Mouse (Mus musculus) common myeloid progenitor, adult 5-6 weeks (primary cell): Measurements from ENCODE around the gene Aldh18a1. TPM values are rescaled to one million over a fixed set of nuclear protein-coding genes. Genes with fewer than 3 reads are reported as not detected.

Experiments
- ATAC-seq: replicated peaks from 2 replicates; pipeline ENCODE4 v1.8.0; 2016; ENCODE audit warnings: low read depth, mild to moderate bottlenecking, moderate TSS enrichment, inconsistent platforms; ENCODE audit not compliant: poor library complexity, severe bottlenecking
- total RNA-seq: library from RNA; stranded (forward); fragments of 200-1000, 187-1606 nt; gene quantifications from 2 replicates; pipeline ENCODE4 v1.2.3, GENCODE M21; 2017

The Aldh18a1 gene
- total RNA-seq, 1 experiment from 2014 or later, result 58.7 TPM

- ATAC-seq, result no peak
Measured at GRCm38 (mm10) chr19:40542776-40543175, 45.5 kb downstream of the Aldh18a1 start.

- no peak for ATAC-seq
Measured at GRCm38 (mm10) chr19:40536526-40536925, 51.7 kb downstream of the Aldh18a1 start.

DNA sequence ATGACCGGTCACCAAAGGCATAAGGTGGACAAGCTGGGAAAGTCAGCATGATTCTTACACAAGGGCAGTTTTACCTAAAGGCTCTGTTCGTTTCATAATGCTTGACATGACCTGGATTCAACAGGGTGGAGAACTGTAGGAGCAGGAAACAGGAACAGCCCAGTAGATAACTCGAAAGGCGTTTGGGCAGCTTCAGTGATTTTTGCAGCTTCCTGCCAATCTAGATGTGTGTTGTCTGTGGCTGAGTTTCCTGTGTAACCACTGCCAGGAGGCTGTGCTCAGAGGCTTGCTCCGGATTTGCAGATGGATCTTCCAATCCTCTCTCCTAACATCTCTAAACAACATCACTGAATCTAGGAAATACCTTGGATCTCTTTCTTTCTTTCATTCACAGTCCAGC, 55.7 kb downstream of the Aldh18a1 start:
- 0 out of 2 replicates have a peak, but pooled peaks have one; percentile 15 for ATAC-seq

DNA sequence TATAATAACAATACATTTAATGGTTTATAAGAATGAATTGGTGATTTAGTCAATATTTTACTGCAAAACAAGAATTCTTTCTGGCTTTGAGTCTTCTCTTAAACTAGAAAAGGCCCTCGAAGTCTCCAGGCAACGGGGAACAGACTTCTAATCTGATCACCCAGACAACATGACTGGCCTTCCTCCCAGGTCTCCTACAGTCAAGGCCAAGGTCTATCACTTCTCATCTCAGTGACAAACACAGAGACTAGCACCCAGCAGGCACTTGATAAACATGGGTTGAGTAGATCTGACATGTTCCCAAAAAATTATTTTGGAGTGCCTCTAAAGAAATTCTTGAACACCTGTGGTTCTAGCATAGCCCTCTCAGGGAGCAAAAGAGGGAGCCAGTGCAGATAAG, 57.9 kb downstream of the Aldh18a1 start:
- ATAC-seq, result no peak

GRCm38 (mm10) chr19:40528254-40528653, 60.0 kb downstream of the Aldh18a1 start:
- no peak for ATAC-seq

DNA sequence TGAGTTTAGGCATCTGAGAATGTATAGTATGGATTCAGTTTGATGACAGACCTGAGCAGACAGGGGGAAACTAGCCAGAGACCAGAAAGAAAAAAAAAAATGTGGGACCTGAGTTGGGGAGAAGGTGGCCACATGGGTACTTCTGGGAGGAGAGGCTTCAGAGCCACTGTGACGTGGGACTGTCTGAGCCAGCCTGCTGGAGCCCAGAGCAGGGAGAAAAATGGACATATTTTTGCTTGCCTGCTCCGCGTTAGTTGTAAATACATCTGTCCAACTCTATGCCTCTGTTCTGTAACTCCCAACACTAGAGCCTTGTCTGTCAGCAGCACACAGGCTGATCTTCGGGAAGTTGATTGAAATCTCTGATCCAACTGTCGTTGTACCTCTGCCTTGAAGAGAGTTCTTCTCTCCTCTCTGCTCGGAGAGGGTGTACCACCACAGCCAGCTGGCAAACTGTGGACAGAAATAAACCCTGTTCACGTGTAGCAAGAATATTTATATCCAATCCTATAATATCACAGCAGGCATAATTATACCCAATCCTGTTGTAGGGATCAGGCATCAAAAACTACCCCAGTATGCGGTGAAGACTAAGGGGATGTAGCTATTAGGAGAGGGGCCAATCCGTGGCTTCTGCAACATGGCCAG, 61.8 kb downstream of the Aldh18a1 start:
- ATAC-seq, result no peak

DNA sequence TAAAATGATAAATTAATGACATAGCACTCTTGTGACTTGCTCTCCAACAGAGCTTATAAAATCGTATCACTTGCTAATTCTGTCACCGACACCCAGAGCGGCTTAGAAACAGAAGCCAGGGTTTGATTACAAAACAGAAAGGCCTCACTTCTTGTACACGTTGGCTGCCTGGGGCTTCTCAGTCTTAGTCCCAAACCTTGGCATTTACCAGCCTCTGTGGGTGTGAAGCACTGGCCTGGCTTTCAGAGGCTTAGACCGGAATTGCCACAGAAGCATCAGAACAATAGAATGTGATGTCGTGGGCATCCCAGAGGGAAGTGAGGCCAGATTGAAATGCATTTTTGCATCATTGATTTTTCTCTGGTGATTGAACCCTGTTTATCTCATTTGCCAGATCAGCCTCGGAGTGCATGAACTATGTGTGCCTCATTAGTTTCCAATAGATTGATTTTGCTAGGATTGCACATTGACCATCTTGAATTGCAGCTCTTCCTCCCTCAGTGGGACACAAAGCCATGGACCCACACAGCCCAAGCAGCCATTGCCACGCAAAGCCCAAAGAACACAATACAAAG, 64.7 kb downstream of the Aldh18a1 start:
- ATAC-seq, result no peak

GRCm38 (mm10) chr19:40520403-40520802, 67.9 kb downstream of the Aldh18a1 start:
- ATAC-seq, result no peak

- ATAC-seq, result no peak
Measured at GRCm38 (mm10) chr19:40518706-40519105, 69.6 kb downstream of the Aldh18a1 start.

GRCm38 (mm10) chr19:40515596-40515995, 72.7 kb downstream of the Aldh18a1 start:
- no peak for ATAC-seq

DNA sequence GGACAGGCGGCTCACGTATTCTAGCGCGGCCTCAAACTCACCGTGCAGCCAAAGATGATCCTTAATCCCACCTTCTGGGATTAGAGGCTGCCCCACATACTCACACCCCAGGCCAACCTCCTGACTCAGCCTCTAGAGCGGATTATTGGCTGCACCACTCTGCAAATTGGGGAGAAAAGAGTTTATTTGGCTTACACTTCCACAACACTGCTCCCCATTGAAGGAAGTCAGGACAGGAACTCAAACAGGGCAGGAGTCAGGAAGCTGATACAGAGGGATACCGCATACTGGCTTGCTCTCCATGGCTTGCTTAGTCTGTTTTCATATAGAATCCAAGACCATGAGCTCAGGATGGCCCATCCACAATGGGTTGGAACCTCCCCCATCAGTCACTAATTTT, 73.9 kb downstream of the Aldh18a1 start:
- ATAC-seq, result no peak

GRCm38 (mm10) chr19:40513632-40514078, 74.6 kb downstream of the Aldh18a1 start, which contains the start of gene Sorbs1:
TSS of gene Sorbs1 (minus strand) at chr19:40513779.
- ATAC-seq, result peak; percentile 96

DNA sequence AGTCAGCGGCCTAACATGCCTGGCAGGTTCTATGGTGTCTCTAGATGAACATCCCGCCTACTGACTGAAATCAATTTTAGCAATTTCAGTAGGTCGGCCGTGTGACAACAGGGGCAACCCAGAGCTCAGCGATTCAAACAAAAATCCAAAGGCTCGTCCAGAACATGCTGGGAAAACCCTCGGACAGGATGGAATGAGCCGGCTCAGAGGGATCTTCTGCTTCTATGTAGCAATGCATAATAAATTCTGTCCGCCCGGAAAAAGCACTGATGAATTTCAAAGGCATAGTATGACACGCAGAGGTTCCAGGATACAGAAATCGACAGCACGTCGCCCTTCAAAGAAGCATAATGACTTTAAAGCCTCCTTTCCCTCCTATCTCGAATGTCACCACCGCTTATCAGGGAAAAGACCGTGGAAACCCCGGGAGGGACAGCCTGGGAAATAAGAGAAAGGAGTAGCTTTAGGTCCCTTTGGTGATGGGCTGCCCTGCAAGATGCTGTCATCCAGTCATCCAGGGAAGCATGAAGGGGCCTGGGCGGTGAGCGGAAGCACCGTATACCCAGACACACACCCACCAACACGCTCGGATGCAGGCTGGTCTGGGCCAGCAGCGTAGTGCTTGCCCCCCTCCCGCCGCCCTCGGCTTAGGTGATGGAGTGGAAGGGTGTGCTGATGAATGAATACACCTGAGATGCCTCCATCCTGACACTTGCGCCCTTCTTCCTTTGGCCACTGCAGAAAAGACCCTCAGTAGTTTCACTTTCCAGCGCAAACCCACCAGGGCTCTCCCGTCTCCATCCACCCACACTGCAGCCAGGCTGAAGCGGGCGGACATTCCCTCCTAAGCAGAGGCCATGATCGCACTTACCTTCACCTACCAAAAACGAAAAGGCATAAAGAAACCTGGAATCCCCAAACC, 75.5 kb downstream of the Aldh18a1 start:
- peak; percentile 34 for ATAC-seq

- ATAC-seq, result no peak
Measured at GRCm38 (mm10) chr19:40511679-40512309, 76.5 kb downstream of the Aldh18a1 start.

- ATAC-seq, result no peak
Measured at GRCm38 (mm10) chr19:40511100-40511439, 77.2 kb downstream of the Aldh18a1 start.

DNA sequence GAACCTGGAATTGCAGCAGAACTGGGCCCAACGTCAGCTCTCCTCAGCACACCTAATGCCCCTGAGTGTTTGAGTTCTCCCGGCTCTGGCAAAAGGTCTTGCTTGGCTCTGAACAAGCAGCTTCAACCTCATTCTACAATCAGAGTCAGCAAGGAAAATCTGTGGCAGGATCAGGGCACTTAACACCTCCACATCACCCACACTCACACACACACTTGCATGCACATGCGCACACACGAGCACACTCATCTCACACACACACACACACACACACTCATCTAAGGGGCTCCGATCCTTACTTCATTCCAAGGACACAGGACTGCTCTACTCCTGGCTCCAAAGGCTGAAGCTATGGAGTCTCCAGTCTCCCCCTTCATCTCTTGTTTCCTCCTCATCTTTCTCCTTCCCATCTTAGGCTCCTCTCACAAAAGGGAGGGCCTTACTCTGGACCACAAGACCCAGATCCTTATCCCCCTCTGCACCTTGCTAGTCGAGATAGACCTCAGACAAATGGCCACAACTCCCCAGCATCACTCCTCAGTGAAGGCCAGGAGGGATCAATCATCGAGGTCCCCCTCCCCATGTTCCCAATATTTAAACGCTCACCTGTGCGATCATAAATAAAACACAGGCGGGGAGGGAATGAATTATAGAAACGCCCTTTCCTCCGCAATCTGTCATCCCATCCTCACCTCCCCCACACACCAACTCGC, 77.7 kb downstream of the Aldh18a1 start:
- no peak for ATAC-seq

GRCm38 (mm10) chr19:40509274-40509673, 79.0 kb downstream of the Aldh18a1 start:
- no peak for ATAC-seq

GRCm38 (mm10) chr19:40508851-40509250, 79.4 kb downstream of the Aldh18a1 start:
- no peak for ATAC-seq

DNA sequence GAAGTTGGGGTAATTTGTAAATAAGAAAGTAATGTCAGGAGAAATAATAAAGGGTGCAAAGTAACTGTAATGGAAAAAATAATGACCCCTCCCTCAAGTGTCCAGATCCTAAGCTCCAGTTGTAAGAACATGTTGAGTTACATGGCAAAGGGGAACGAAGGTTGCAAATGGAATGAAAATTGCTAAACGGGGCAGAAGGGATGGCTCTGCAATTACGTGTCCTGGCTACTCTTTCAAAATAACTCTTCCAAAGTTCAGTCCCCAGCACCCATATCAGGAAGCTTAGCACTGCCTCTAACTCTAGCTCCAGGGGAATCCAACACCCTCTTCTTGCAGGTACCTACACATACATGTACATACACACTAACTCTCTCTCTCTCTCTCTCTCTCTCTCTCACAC, 81.3 kb downstream of the Aldh18a1 start:
- no peak for ATAC-seq

DNA sequence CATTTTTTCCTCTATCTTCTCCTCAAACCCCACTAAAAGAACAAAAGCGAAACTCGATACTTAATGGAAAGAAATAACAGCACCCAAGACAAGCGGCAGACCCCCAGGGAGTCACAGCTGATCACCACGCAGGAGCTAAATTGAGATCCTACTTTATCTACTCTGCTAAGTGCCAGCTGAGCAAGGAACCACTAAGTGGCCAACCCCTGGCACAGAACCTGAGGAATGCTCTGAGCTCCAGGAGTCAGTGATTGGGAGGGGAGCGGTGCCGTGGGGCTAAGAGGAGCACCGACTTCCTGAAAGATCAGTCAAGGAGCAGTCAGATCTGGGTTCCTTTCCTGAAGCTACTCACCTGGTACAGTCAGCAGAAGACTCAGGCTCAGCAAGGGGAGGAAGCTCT, 83.9 kb downstream of the Aldh18a1 start:
- no peak for ATAC-seq
